Mouse (Mus musculus): ENCODE measurements around the gene Scgn. TPM values are rescaled to one million over a fixed set of nuclear protein-coding genes. Genes with fewer than 3 reads are reported as not detected.

Scgn gene
- polyA plus RNA-seq, 1 experiment from 2014 or later = 0.98 TPM

- H3K9ac ChIP-seq (replicated peaks; ENCODE audit: low read depth, low read length) = no peak overlapping the region
- H3K9me3 ChIP-seq (ENCODE audit: control insufficient read depth, low read depth, low read length) = no peaks in the 10 kb centered on the region
- H3K27me3 ChIP-seq (ENCODE audit: control insufficient read depth, insufficient read depth, low read length) = no peaks in the 10 kb centered on the region
- WGBS = 18% methylated on average over 2 of the region's 2 CpGs
- no peak overlapping the region for H3K27ac ChIP-seq (ENCODE audit: low read length)
- H3K4me1 ChIP-seq (ENCODE audit: control insufficient read depth, insufficient read depth, low read length) = no peaks in the 10 kb centered on the region
- no peak for ATAC-seq (ENCODE audit: insufficient number of reproducible peaks, insufficient read depth, low FRiP score, low read depth)
- H3K4me3 ChIP-seq (ENCODE audit: low read depth, low read length) = no peak overlapping the region
- H3K4me2 ChIP-seq (replicated peaks; ENCODE audit: low read depth, low read length) = no peak overlapping the region
- no peaks in the 10 kb centered on the region for H3K36me3 ChIP-seq (ENCODE audit: control insufficient read depth, insufficient read depth, low read length)
These were observed 31.2 kb downstream of the Scgn start for GRCm38 (mm10) chr13:23959776-23960175.

- no peak overlapping the region for H3K4me2 ChIP-seq (replicated peaks; ENCODE audit: low read depth, low read length)
- no peak for ATAC-seq (ENCODE audit: insufficient number of reproducible peaks, insufficient read depth, low FRiP score, low read depth)
- H3K27me3 ChIP-seq (ENCODE audit: control insufficient read depth, insufficient read depth, low read length) = no peaks in the 10 kb centered on the region
- no peaks in the 10 kb centered on the region for H3K4me1 ChIP-seq (ENCODE audit: control insufficient read depth, insufficient read depth, low read length)
- no peak overlapping the region for H3K27ac ChIP-seq (ENCODE audit: low read length)
- H3K9me3 ChIP-seq (ENCODE audit: control insufficient read depth, low read depth, low read length) = no peaks in the 10 kb centered on the region
- WGBS = 74% methylated on average over 3 of the region's 3 CpGs
- H3K4me3 ChIP-seq (ENCODE audit: low read depth, low read length) = no peak overlapping the region
- H3K9ac ChIP-seq (replicated peaks; ENCODE audit: low read depth, low read length) = no peak overlapping the region
- H3K36me3 ChIP-seq (ENCODE audit: control insufficient read depth, insufficient read depth, low read length) = no peaks in the 10 kb centered on the region
These were observed 40.1 kb downstream of the Scgn start for GRCm38 (mm10) chr13:23950928-23951327.

GRCm38 (mm10) chr13:23949484-23950246, 41.3 kb downstream of the Scgn start:
- Histone ChIP-seq H3K36me3 (ENCODE audit: control insufficient read depth, insufficient read depth, low read length) (no peaks in the 10 kb centered on the region), H3K4me1 (ENCODE audit: control insufficient read depth, insufficient read depth, low read length) (no peaks in the 10 kb centered on the region), H3K9me3 (ENCODE audit: control insufficient read depth, low read depth, low read length) (no peaks in the 10 kb centered on the region), H3K9ac (replicated peaks; ENCODE audit: low read depth, low read length) (no peak overlapping the region), H3K4me3 (ENCODE audit: low read depth, low read length) (no peak overlapping the region), H3K27ac (ENCODE audit: low read length) (no peak overlapping the region), H3K27me3 (ENCODE audit: control insufficient read depth, insufficient read depth, low read length) (no peaks in the 10 kb centered on the region), H3K4me2 (replicated peaks; ENCODE audit: low read depth, low read length) (no peak overlapping the region)
- 63% methylated on average over 14 of the region's 14 CpGs for WGBS
- ATAC-seq (ENCODE audit: insufficient number of reproducible peaks, insufficient read depth, low FRiP score, low read depth) = no peak

GRCm38 (mm10) chr13:23946254-23946653, 44.8 kb downstream of the Scgn start:
- Histone ChIP-seq H3K4me2 (replicated peaks; ENCODE audit: low read depth, low read length) (no peak overlapping the region), H3K9me3 (ENCODE audit: control insufficient read depth, low read depth, low read length) (no peaks in the 10 kb centered on the region), H3K27ac (ENCODE audit: low read length) (no peak overlapping the region), H3K9ac (replicated peaks; ENCODE audit: low read depth, low read length) (no peak overlapping the region), H3K36me3 (ENCODE audit: control insufficient read depth, insufficient read depth, low read length) (no peaks in the 10 kb centered on the region), H3K4me1 (ENCODE audit: control insufficient read depth, insufficient read depth, low read length) (no peaks in the 10 kb centered on the region), H3K4me3 (ENCODE audit: low read depth, low read length) (no peak overlapping the region), H3K27me3 (ENCODE audit: control insufficient read depth, insufficient read depth, low read length) (no peaks in the 10 kb centered on the region)
- no peak for ATAC-seq (ENCODE audit: insufficient number of reproducible peaks, insufficient read depth, low FRiP score, low read depth)
- 41% methylated on average over 2 of the region's 2 CpGs for WGBS

- WGBS = 57% methylated on average over 2 of the region's 2 CpGs
- Histone ChIP-seq H3K36me3 (ENCODE audit: control insufficient read depth, insufficient read depth, low read length) (no peaks in the 10 kb centered on the region), H3K27me3 (ENCODE audit: control insufficient read depth, insufficient read depth, low read length) (no peaks in the 10 kb centered on the region), H3K27ac (ENCODE audit: low read length) (no peak overlapping the region), H3K4me3 (ENCODE audit: low read depth, low read length) (no peak overlapping the region), H3K9me3 (ENCODE audit: control insufficient read depth, low read depth, low read length) (no peaks in the 10 kb centered on the region), H3K4me2 (replicated peaks; ENCODE audit: low read depth, low read length) (no peak overlapping the region), H3K4me1 (ENCODE audit: control insufficient read depth, insufficient read depth, low read length) (no peaks in the 10 kb centered on the region), H3K9ac (replicated peaks; ENCODE audit: low read depth, low read length) (no peak overlapping the region)
- no peak for ATAC-seq (ENCODE audit: insufficient number of reproducible peaks, insufficient read depth, low FRiP score, low read depth)
These were observed 48.2 kb downstream of the Scgn start for GRCm38 (mm10) chr13:23942861-23943260.

- no peak overlapping the region for H3K4me3 ChIP-seq (ENCODE audit: low read depth, low read length)
- H3K36me3 ChIP-seq (ENCODE audit: control insufficient read depth, insufficient read depth, low read length) = no peaks in the 10 kb centered on the region
- ATAC-seq (ENCODE audit: insufficient number of reproducible peaks, insufficient read depth, low FRiP score, low read depth) = no peak
- WGBS = 62% methylated on average over 6 of the region's 6 CpGs
- H3K27ac ChIP-seq (ENCODE audit: low read length) = no peak overlapping the region
- H3K27me3 ChIP-seq (ENCODE audit: control insufficient read depth, insufficient read depth, low read length) = no peaks in the 10 kb centered on the region
- H3K9me3 ChIP-seq (ENCODE audit: control insufficient read depth, low read depth, low read length) = no peaks in the 10 kb centered on the region
- H3K9ac ChIP-seq (replicated peaks; ENCODE audit: low read depth, low read length) = no peak overlapping the region
- H3K4me1 ChIP-seq (ENCODE audit: control insufficient read depth, insufficient read depth, low read length) = no peaks in the 10 kb centered on the region
- no peak overlapping the region for H3K4me2 ChIP-seq (replicated peaks; ENCODE audit: low read depth, low read length)
These were observed 50.7 kb downstream of the Scgn start for GRCm38 (mm10) chr13:23940291-23940690.

- no peak overlapping the region for H3K9ac ChIP-seq (replicated peaks; ENCODE audit: low read depth, low read length)
- H3K9me3 ChIP-seq (ENCODE audit: control insufficient read depth, low read depth, low read length) = no peaks in the 10 kb centered on the region
- no peaks in the 10 kb centered on the region for H3K4me1 ChIP-seq (ENCODE audit: control insufficient read depth, insufficient read depth, low read length)
- no peak overlapping the region for H3K27ac ChIP-seq (ENCODE audit: low read length)
- H3K27me3 ChIP-seq (ENCODE audit: control insufficient read depth, insufficient read depth, low read length) = no peaks in the 10 kb centered on the region
- no peaks in the 10 kb centered on the region for H3K36me3 ChIP-seq (ENCODE audit: control insufficient read depth, insufficient read depth, low read length)
- no peak overlapping the region for H3K4me2 ChIP-seq (replicated peaks; ENCODE audit: low read depth, low read length)
- H3K4me3 ChIP-seq (ENCODE audit: low read depth, low read length) = no peak overlapping the region
- WGBS = 90% methylated on average over 1 of the region's 1 CpGs
- ATAC-seq (ENCODE audit: insufficient number of reproducible peaks, insufficient read depth, low FRiP score, low read depth) = no peak
These were observed 52.3 kb downstream of the Scgn start for GRCm38 (mm10) chr13:23938699-23939098.

GRCm38 (mm10) chr13:23934211-23934520, 56.8 kb downstream of the Scgn start, which contains the start of gene Hist1h2aa:
Hist1h2aa (plus strand) TSS chr13:23934462.
- no peak within 1 kb of the TSS for H3K9ac ChIP-seq (replicated peaks; ENCODE audit: low read depth, low read length)
- H3K27me3 ChIP-seq (ENCODE audit: control insufficient read depth, insufficient read depth, low read length) = no peaks in the 10 kb centered on the region
- H3K27ac ChIP-seq (ENCODE audit: low read length) = no peak within 1 kb of the TSS
- H3K4me1 ChIP-seq (ENCODE audit: control insufficient read depth, insufficient read depth, low read length) = no peaks in the 10 kb centered on the region
- H3K9me3 ChIP-seq (ENCODE audit: control insufficient read depth, low read depth, low read length) = no peaks in the 10 kb centered on the region
- no peaks in the 10 kb centered on the region for H3K36me3 ChIP-seq (ENCODE audit: control insufficient read depth, insufficient read depth, low read length)
- no peak within 1 kb of the TSS for H3K4me2 ChIP-seq (replicated peaks; ENCODE audit: low read depth, low read length)
- no peak within 1 kb of the TSS for H3K4me3 ChIP-seq (ENCODE audit: low read depth, low read length)
- ATAC-seq (ENCODE audit: insufficient number of reproducible peaks, insufficient read depth, low FRiP score, low read depth) = no peak
- WGBS = 90% methylated on average over 10 of the region's 10 CpGs
